Mouse (Mus musculus) stomach, embryonic 14.5 days (tissue): ENCODE data around the gene Necab2. TPM values are rescaled to one million over a fixed set of nuclear protein-coding genes. Genes with fewer than 3 reads are reported as not detected.

Experiments
- ATAC-seq: fragments of 200-750 bp; cut with Nextera tagmentation; 2 replicates; pipeline ENCODE4 v1.8.0; 2017; ENCODE audit warnings: low read depth, moderate TSS enrichment; ENCODE audit not compliant: insufficient number of reproducible peaks, insufficient read depth, low FRiP score
- H3K27ac ChIP-seq: fragments of 300-500 bp; sonication (generic); 2 replicates; pipeline ENCODE4 v1.5.1; 2014; ENCODE audit warnings: mild to moderate bottlenecking, low read length, moderate library complexity, mixed read lengths
- H3K27me3 ChIP-seq: fragments of 300-500 bp; sonication (generic); 2 replicates; pipeline ENCODE4 v1.6.1; 2014; ENCODE audit warnings: low read length, control low read depth, mixed read lengths; ENCODE audit not compliant: control insufficient read depth, insufficient read depth
- H3K36me3 ChIP-seq: fragments of 300-500 bp; sonication (generic); 2 replicates; pipeline ENCODE4 v1.6.1; 2014; ENCODE audit warnings: mild to moderate bottlenecking, control low read depth, low read length, moderate library complexity, mixed read lengths; ENCODE audit not compliant: control insufficient read depth, insufficient read depth
- H3K4me1 ChIP-seq: fragments of 300-500 bp; sonication (generic); 2 replicates; pipeline ENCODE4 v1.6.1; 2014; ENCODE audit warnings: low read length, control low read depth, mixed read lengths; ENCODE audit not compliant: control insufficient read depth, insufficient read depth
- H3K4me2 ChIP-seq: fragments of 300-500 bp; sonication (generic); replicated peaks from 2 replicates; pipeline ENCODE4 v1.6.1; 2014; ENCODE audit warnings: low read depth, low read length, control low read depth
- H3K4me3 ChIP-seq: fragments of 300-500 bp; sonication (generic); 2 replicates; pipeline ENCODE4 v1.5.1; 2014; ENCODE audit warnings: low read depth, low read length, control low read depth
- H3K9ac ChIP-seq: fragments of 300-500 bp; sonication (generic); replicated peaks from 2 replicates; pipeline ENCODE4 v1.6.1; 2014; ENCODE audit warnings: low read depth, mild to moderate bottlenecking, control low read depth, low read length, moderate library complexity, mixed read lengths
- H3K9me3 ChIP-seq: fragments of 300-500 bp; sonication (generic); 2 replicates; pipeline ENCODE4 v1.6.1; 2016; ENCODE audit warnings: low read depth, low read length, control low read depth; ENCODE audit not compliant: control insufficient read depth
- WGBS: fragments of 180-500 bp; shearing (Covaris S2); extraction: QIAGEN DNeasy Blood & Tissue Kit; methylation state at CpG from one replicate; pipeline ENCODE4 v1.1.7; 2014; 5-methylcytosine and 5-hydroxymethylcytosine counted together
- polyA plus RNA-seq: library from polyadenylated mRNA; unstranded; fragments of >200 nt; fragmentation: Nextera tagmentation; extraction: Ambion mirVana; gene quantifications from 2 replicates; pipeline ENCODE4 v1.2.1, GENCODE M21; 2014

Gene Necab2
- polyA plus RNA-seq, 1 experiment from 2014 or later = 1.5 TPM

DNA sequence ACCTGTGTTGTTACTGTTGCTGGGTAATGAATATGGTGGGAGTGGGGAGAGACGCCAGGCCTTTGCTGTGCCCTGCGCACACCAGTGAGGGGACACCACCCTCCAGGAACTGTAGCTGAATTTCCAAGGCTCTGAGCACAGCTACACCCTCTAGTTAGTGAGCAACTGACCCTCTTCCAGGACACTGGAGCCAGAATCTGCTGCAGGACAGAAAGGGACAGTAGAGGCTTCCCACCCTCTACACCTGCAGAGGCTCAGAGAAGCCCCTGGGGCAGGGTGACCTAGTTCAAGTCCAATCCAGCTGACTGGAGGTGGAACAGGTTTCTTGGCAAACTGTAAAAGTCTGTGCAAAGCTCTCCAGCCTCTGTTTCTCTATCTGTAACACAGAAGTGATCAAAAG is 7.1 kb upstream of the Necab2 start:
- Histone ChIP-seq H3K4me2 (no peak overlapping the region), H3K27me3 (no peaks in the 10 kb centered on the region), H3K27ac (no peak overlapping the region), H3K36me3 (no peaks in the 10 kb centered on the region), H3K9ac (no peak overlapping the region), H3K4me3 (no peak overlapping the region), H3K9me3 (no peaks in the 10 kb centered on the region), H3K4me1 (peaks cover 22% of the 10 kb centered on the region)
- WGBS = 84% methylated on average over 2 of the region's 2 CpGs
- no peak for ATAC-seq

DNA sequence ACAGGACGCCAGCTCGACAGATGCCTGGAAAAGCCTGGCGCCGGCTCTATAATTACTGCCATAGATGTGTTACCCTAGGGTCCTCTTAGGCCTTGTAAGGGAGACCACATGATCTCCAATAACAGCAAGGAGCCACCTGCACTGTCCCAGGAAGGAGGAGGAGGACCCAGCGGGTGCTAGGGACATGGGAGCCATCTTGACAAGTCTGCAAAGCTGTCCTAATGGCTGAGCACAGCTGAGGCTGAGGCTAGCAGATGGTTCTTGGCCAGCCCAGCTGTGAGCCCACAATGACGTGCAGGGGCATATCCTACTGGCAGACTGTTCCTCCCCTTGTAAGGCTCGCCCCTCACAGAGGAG is 6.6 kb upstream of the Necab2 start:
- ATAC-seq = no peak
- Histone ChIP-seq H3K4me1 (peaks cover 22% of the 10 kb centered on the region), H3K27me3 (no peaks in the 10 kb centered on the region), H3K9me3 (no peaks in the 10 kb centered on the region), H3K36me3 (no peaks in the 10 kb centered on the region), H3K4me2 (peak overlapping the region; percentile 4; the same call in 1 of the 2 replicates), H3K4me3 (no peak overlapping the region), H3K27ac (no peak overlapping the region; the same call in 1 of the 2 replicates), H3K9ac (no peak overlapping the region)
- 71% methylated on average over 7 of the region's 7 CpGs for WGBS

DNA sequence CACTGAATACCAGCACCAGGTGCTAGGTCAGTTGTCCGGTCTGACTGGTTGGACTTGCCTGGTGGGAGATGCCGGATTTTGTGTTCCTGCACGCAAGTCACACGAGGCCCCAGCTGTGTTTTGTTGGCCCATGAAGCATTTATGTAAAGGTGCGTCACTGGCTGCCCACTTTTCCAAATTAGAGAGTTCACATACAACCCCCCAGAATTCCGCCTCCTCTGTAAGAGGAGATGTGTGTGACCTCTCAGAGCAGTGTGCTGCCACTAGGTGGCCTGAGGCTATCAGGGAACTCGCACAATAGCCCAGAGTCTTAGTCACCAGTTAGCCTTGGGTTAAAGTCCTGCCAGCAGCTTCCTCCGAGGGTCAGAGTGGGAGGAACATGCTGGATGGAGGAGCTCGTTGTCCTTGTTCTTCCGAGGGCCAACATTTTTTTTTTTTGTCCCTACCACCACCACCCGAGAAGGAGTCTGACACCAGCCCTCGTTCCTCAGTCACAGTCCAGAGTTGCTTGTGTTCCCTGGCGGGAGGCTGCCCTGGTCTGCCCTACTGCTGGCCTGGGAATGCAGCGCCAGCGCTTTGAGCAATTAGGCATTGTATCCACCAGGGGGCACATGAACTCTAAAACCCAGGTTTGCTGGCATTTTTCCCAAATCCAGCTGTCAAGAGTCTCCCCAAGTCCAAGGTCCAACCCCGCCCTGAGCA is 6.1 kb upstream of the Necab2 start:
- H3K27ac ChIP-seq = peak overlapping the region; percentile 0; the same call in 1 of the 2 replicates
- no peaks in the 10 kb centered on the region for H3K27me3 ChIP-seq
- peaks cover 22% of the 10 kb centered on the region for H3K4me1 ChIP-seq
- 16% methylated on average over 16 of the region's 16 CpGs for WGBS
- H3K4me2 ChIP-seq = peak overlapping the region; percentile 4; the same call in 1 of the 2 replicates
- no peak overlapping the region for H3K9ac ChIP-seq
- peak; percentile 43 for ATAC-seq
- H3K36me3 ChIP-seq = no peaks in the 10 kb centered on the region
- no peak overlapping the region for H3K4me3 ChIP-seq
- H3K9me3 ChIP-seq = no peaks in the 10 kb centered on the region

DNA sequence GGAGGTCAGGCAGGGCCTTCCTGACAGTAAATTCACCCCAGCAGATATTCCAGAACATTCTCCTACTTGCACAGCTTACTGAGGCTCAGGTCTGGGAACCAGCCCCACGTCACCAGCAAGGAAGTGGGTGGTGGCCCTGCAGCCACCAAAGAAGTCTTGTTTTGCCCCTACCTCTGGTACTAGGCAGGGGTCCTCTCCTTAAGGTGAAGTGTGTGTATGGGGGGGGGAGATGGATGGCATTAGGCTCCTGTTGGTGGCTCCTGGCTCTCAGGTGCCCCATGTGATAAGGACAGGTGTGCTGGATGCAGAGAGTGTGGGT is 5.6 kb upstream of the Necab2 start:
- H3K9me3 ChIP-seq = no peaks in the 10 kb centered on the region
- H3K4me2 ChIP-seq = no peak overlapping the region
- 43% methylated on average over 1 of the region's 1 CpGs for WGBS
- no peaks in the 10 kb centered on the region for H3K36me3 ChIP-seq
- H3K4me3 ChIP-seq = no peak overlapping the region
- H3K9ac ChIP-seq = no peak overlapping the region
- peak; percentile 37 for ATAC-seq
- H3K27me3 ChIP-seq = no peaks in the 10 kb centered on the region
- no peak overlapping the region for H3K27ac ChIP-seq
- H3K4me1 ChIP-seq = peaks cover 22% of the 10 kb centered on the region

DNA sequence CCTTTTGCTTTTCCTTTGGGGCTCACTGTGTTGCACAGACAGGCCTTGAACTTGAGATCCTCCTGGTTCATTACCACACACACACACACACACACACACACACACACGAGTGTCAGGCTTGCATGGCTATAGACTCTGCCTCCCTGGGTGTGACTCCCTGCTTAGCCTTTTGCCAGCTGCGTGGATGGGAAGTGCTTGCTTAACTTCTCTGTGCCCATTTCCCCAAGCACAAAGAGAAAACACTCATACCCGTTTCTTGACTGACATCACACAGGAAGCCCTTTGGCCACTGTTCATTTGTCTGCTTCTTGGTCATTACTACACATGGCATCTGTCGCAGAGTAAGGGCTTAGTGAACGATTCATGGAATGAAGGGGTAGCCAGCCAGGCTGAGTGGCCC is 4.5 kb upstream of the Necab2 start:
- Histone ChIP-seq H3K36me3 (no peaks in the 10 kb centered on the region), H3K27me3 (peaks cover under 1% of the 10 kb centered on the region; the same call in 1 of the 2 replicates), H3K27ac (no peak overlapping the region), H3K4me2 (no peak overlapping the region), H3K9me3 (no peaks in the 10 kb centered on the region), H3K4me1 (peaks cover 18% of the 10 kb centered on the region), H3K9ac (no peak overlapping the region), H3K4me3 (no peak overlapping the region)
- 71% methylated on average over 5 of the region's 5 CpGs for WGBS
- ATAC-seq = no peak

DNA sequence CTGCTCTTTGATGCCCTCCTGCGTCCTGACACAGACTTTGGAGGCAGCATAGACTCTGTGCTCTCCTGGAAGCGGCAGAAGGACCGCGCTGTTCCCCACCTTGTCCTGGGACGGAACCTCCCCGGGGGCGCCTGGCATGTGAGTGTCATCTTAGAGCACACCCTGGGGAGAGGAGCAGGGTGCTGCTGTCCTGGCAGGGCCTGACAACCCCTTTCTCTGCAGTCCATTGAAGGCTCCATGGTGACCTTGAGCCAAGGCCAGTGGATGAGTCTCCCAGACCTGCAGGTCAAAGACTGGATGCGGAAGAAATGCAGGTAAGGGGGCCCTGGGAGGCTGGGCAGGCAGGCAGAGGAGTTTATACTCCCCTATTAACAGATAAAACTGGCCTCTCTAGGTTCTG is 3.5 kb upstream of the Necab2 start:
- H3K9me3 ChIP-seq = no peaks in the 10 kb centered on the region
- H3K4me1 ChIP-seq = peaks cover 14% of the 10 kb centered on the region; the same call in 1 of the 2 replicates
- H3K36me3 ChIP-seq = no peaks in the 10 kb centered on the region
- no peak overlapping the region for H3K4me3 ChIP-seq
- H3K27ac ChIP-seq = no peak overlapping the region
- no peak overlapping the region for H3K4me2 ChIP-seq
- no peak for ATAC-seq
- peaks cover 7% of the 10 kb centered on the region; the same call in 1 of the 2 replicates for H3K27me3 ChIP-seq
- no peak overlapping the region for H3K9ac ChIP-seq
- 93% methylated on average over 8 of the region's 8 CpGs for WGBS

DNA sequence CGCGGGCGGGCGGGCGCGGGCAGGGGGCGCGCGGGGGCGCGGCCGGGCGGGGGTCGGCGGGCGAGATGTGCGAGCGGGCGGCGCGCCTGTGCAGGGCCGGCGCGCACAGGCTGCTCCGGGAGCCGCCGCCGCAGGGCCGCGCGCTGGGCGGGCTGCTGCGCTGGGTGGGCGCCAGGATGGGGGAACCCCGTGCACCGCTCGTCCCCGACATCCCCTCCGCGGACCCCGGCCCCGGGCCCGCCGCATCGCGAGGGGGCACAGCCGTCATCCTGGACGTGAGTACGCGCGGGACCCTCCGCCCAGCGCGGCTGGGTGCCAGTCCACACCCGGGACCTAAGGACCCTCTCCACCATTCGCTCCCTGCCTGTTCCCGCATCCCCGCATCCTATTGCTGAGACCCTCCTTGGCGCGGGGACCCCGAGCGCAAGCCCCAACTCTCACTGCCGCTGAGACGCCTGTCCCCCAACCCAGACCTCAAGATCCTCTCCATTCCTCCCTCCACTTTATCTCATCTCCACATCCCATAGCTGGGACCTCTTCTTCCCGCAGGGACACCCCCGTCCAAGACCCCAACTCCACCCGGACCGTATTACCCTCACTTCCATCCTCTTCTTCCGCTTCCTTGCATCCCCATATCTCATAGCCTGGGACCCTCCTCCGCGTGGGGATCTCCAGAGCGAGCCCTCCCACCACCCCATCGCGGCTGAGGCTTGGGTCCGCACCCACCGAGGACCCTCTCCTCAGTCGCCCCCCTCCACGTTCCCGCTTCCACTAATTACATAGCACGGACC is 666 bp downstream of the Necab2 start:
- ATAC-seq = no peak
- 1% methylated on average over 62 of the region's 80 CpGs for WGBS

DNA sequence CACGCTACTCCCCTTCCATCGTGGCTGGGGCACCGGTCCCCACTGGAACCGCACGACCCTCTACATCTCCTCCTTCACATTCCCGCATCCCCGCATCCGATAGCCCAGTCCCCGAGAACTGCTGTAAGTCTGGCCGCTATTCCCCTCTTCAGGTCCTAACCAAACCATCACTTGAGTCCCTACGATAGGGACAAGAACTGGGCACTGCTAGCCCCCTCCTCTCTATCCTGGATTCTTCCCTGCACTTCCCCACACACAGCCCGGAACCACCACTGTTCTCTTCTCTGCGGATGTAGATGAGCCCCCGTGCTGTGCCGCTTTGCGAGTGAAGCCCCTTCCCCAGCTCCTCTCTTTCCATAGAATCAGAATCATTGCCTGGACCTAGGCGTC is 1.3 kb downstream of the Necab2 start:
- Histone ChIP-seq H3K4me3 (peak overlapping the region; percentile 61), H3K4me2 (peak overlapping the region; percentile 99), H3K9ac (no peak overlapping the region), H3K36me3 (no peaks in the 10 kb centered on the region), H3K27me3 (peaks cover 7% of the 10 kb centered on the region; the same call in 1 of the 2 replicates), H3K4me1 (no peaks in the 10 kb centered on the region), H3K9me3 (no peaks in the 10 kb centered on the region), H3K27ac (no peak overlapping the region)
- ATAC-seq = no peak
- WGBS = 4% methylated on average over 17 of the region's 17 CpGs

More for the DNA sequence above, 666 bp downstream of the Necab2 start:
- no peaks in the 10 kb centered on the region for H3K36me3 ChIP-seq
- H3K9ac ChIP-seq = peak overlapping the region; percentile 45
- peak overlapping the region; percentile 99 for H3K4me2 ChIP-seq
- no peaks in the 10 kb centered on the region for H3K4me1 ChIP-seq
- no peaks in the 10 kb centered on the region for H3K9me3 ChIP-seq
- H3K4me3 ChIP-seq = peak overlapping the region; percentile 61
- no peak overlapping the region for H3K27ac ChIP-seq
- H3K27me3 ChIP-seq = peaks cover 7% of the 10 kb centered on the region; the same call in 1 of the 2 replicates
